Mouse (Mus musculus): Measurements from ENCODE around the gene Ccl28.
"Not testable (repeated sequence)": the region's sequence is repeated elsewhere in the genome, so short reads cannot be mapped to it uniquely, and the experiment has no call there.

The Ccl28 gene

GRCm38 (mm10) chr13:119648891-119649698, 25.5 kb downstream of the Ccl28 start:
- no peak for DNase-seq (ENCODE audit: low spot score in 2 of 2)

GRCm38 (mm10) chr13:119649699-119650046, 26.1 kb downstream of the Ccl28 start:
- DNase-seq (ENCODE audit: low spot score in 2 of 2): no peak

- DNase-seq (ENCODE audit: low spot score in 2 of 2): no peak
These were observed 31.1 kb downstream of the Ccl28 start for GRCm38 (mm10) chr13:119654734-119655133.

- no peak for DNase-seq (ENCODE audit: low spot score in 2 of 2)
These were observed 32.6 kb downstream of the Ccl28 start for GRCm38 (mm10) chr13:119656246-119656645.

- no peak for DNase-seq (ENCODE audit: low spot score in 2 of 2)
These were observed 33.3 kb downstream of the Ccl28 start for GRCm38 (mm10) chr13:119656846-119657416.

- peak in 1 of 2 experiments; percentile 17 for DNase-seq (ENCODE audit: low spot score in 2 of 2)
These were observed 37.8 kb downstream of the Ccl28 start for GRCm38 (mm10) chr13:119661420-119661819.

GRCm38 (mm10) chr13:119678794-119679193, 55.2 kb downstream of the Ccl28 start:
- DNase-seq (ENCODE audit: low spot score in 2 of 2): no peak

GRCm38 (mm10) chr13:119679721-119680120, 56.1 kb downstream of the Ccl28 start:
- DNase-seq (ENCODE audit: low spot score in 2 of 2): no peak

GRCm38 (mm10) chr13:119681161-119681560, 57.5 kb downstream of the Ccl28 start:
- no peak for DNase-seq (ENCODE audit: low spot score in 2 of 2)

GRCm38 (mm10) chr13:119684416-119685177, 61.0 kb downstream of the Ccl28 start:
- DNase-seq (ENCODE audit: low spot score in 2 of 2): no peak

- DNase-seq (ENCODE audit: low spot score in 2 of 2): no peak
These were observed 66.1 kb downstream of the Ccl28 start for GRCm38 (mm10) chr13:119689709-119690038.

GRCm38 (mm10) chr13:119690039-119690728, 66.6 kb downstream of the Ccl28 start, which contains the start of gene Hmgcs1:
Hmgcs1 (plus strand) TSS chr13:119690379.
- DNase-seq (ENCODE audit: low spot score in 2 of 2): peak; percentile 98 to 99

- no peak for DNase-seq (ENCODE audit: low spot score in 2 of 2)
These were observed 67.4 kb downstream of the Ccl28 start for GRCm38 (mm10) chr13:119690876-119691620.

- DNase-seq (ENCODE audit: low spot score in 2 of 2): not testable (repeated sequence)
These were observed 68.3 kb downstream of the Ccl28 start for GRCm38 (mm10) chr13:119691958-119692357.

- DNase-seq (ENCODE audit: low spot score in 2 of 2): no peak
These were observed 72.1 kb downstream of the Ccl28 start for GRCm38 (mm10) chr13:119695676-119696075.

GRCm38 (mm10) chr13:119696496-119696895, 72.9 kb downstream of the Ccl28 start:
- no peak for DNase-seq (ENCODE audit: low spot score in 2 of 2)

GRCm38 (mm10) chr13:119698436-119698835, 74.8 kb downstream of the Ccl28 start:
- no peak for DNase-seq (ENCODE audit: low spot score in 2 of 2)
